Mouse (Mus musculus) hindbrain, embryonic 16.5 days (tissue): ENCODE data around the gene Hist2h2ab. TPM values are rescaled to one million over a fixed set of nuclear protein-coding genes. Genes with fewer than 3 reads are reported as not detected.
"Not testable (repeated sequence)": the region's sequence is repeated elsewhere in the genome, so short reads cannot be mapped to it uniquely, and the experiment has no call there.

Experiments
- ATAC-seq: fragments of 200-750 bp; cut with Nextera tagmentation; 2 replicates; pipeline ENCODE4 v1.8.0; 2017; ENCODE audit warnings: moderate TSS enrichment, moderate library complexity
- H3K27ac ChIP-seq: fragments of 300-500 bp; sonication (generic); 2 replicates; pipeline ENCODE4 v1.5.1; 2014; ENCODE audit warnings: low read depth, mild to moderate bottlenecking, control low read depth, low read length, moderate library complexity
- H3K27me3 ChIP-seq: fragments of 300-500 bp; sonication (generic); replicated peaks from 2 replicates; pipeline ENCODE4 v1.6.1; 2014; ENCODE audit warnings: low read length; ENCODE audit not compliant: control insufficient read depth, insufficient read depth
- H3K36me3 ChIP-seq: fragments of 300-500 bp; sonication (generic); 2 replicates; pipeline ENCODE4 v1.6.1; 2014; ENCODE audit warnings: mild to moderate bottlenecking, low read length, moderate library complexity, mixed read lengths; ENCODE audit not compliant: control insufficient read depth, insufficient read depth
- H3K4me1 ChIP-seq: fragments of 300-500 bp; sonication (generic); 2 replicates; pipeline ENCODE4 v1.6.1; 2014; ENCODE audit warnings: low read depth, low read length; ENCODE audit not compliant: control insufficient read depth, insufficient read depth
- H3K4me2 ChIP-seq: fragments of 300-500 bp; sonication (generic); 2 replicates; pipeline ENCODE4 v1.6.1; 2014; ENCODE audit warnings: mild to moderate bottlenecking, low read length, control low read depth, moderate library complexity
- H3K4me3 ChIP-seq: fragments of 300-500 bp; sonication (generic); 2 replicates; pipeline ENCODE4 v1.5.1; 2014; ENCODE audit warnings: mild to moderate bottlenecking, low read length, control low read depth, moderate library complexity
- H3K9ac ChIP-seq: fragments of 300-500 bp; sonication (generic); 2 replicates; pipeline ENCODE4 v1.6.1; 2014; ENCODE audit warnings: low read depth, mild to moderate bottlenecking, control low read depth, low read length, moderate library complexity
- H3K9me3 ChIP-seq: fragments of 300-500 bp; sonication (generic); 2 replicates; pipeline ENCODE4 v1.6.1; 2014; ENCODE audit warnings: mild to moderate bottlenecking, low read length, moderate library complexity; ENCODE audit not compliant: control insufficient read depth
- WGBS: fragments of 180-500 bp; shearing (Covaris S2); extraction: QIAGEN DNeasy Blood & Tissue Kit; methylation state at CpG from one replicate; pipeline ENCODE4 v1.1.7; 2014; 5-methylcytosine and 5-hydroxymethylcytosine counted together
- polyA plus RNA-seq: library from polyadenylated mRNA; unstranded; fragments of >200 nt; fragmentation: Nextera tagmentation; extraction: Ambion mirVana; gene quantifications from 2 replicates; pipeline ENCODE4 v1.2.1, GENCODE M21; 2015

Hist2h2ab gene
- polyA plus RNA-seq, 1 experiment from 2014 or later = not detected

DNA sequence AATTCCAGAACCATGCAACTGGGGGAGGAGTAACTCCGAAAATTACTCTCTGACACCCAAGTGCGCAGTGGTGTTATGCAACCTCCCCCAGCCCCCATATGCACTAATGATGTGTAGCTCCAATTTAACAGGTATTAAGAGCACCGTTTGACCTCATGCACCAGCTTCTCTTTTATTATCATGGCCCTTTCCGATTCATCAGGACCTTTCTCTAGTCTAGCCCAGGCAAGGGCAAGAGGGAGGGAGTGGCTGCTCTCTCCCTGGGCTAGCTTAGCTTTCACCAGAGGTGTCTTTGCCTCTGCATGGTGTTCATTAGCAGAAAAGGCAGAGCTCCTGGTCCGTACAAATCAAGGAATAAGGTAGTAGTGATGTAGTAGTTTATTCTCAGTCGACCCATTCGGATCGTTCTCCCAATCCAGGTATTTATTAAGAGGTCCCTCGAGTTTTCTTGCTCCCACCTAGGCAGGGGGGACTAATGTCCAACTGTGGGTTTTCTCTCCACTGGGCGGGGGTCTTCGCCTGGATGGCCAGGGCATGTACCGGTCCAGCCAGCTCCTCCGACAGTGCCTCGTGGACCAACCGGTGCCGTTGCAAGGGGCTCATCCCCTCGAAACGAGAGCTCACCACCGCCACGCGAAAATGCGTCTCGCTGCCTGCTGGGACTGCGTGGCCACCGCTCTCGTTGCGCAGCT lies 23.1 kb upstream of the Hist2h2ab start:
- Histone ChIP-seq H3K27ac (peak overlapping the region; percentile 96), H3K9ac (peak overlapping the region; percentile 88), H3K4me3 (peak overlapping the region; percentile 74), H3K9me3 (no peaks in the 10 kb centered on the region), H3K4me1 (peaks cover 11% of the 10 kb centered on the region), H3K27me3 (no peaks in the 10 kb centered on the region), H3K36me3 (peaks cover 20% of the 10 kb centered on the region), H3K4me2 (peak overlapping the region; percentile 95)
- 19% methylated on average over 27 of the region's 27 CpGs for WGBS
- ATAC-seq = peak; percentile 15

- peaks cover 16% of the 10 kb centered on the region for H3K36me3 ChIP-seq
- peak; percentile 95 for ATAC-seq
- H3K27ac ChIP-seq = peak overlapping the region; percentile 96
- peak overlapping the region; percentile 95 for H3K4me2 ChIP-seq
- WGBS = under 1% methylated on average over 50 of the region's 50 CpGs
- H3K9ac ChIP-seq = peak overlapping the region; percentile 88
- no peaks in the 10 kb centered on the region for H3K27me3 ChIP-seq
- H3K9me3 ChIP-seq = no peaks in the 10 kb centered on the region
- H3K4me1 ChIP-seq = peaks cover 11% of the 10 kb centered on the region
- H3K4me3 ChIP-seq = peak overlapping the region; percentile 74
Measured at GRCm38 (mm10) chr3:96197129-96197749, 22.4 kb upstream of the Hist2h2ab start.

DNA sequence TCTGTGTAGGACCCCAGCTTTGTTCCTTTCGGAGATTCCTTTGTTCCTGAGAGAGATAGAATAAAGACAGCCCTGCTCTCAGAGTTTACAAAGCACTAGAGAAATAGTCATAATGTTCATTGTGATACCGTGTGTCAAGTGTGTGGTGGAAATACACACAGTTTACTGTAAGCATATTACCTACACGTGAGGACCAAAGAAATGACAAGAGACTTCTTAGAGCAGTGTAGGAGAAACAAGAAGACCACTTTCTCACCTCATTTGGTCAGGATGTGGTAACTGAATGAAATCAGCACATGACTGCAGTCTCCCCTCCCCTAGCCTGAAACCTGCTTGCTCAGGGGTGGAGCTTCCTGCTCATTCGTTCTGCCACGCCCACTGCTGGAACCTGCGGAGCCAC lies 21.5 kb upstream of the Hist2h2ab start:
- WGBS = 3% methylated on average over 6 of the region's 6 CpGs
- H3K4me3 ChIP-seq = peak overlapping the region; percentile 74
- H3K4me1 ChIP-seq = peaks cover 11% of the 10 kb centered on the region
- H3K36me3 ChIP-seq = peaks cover 15% of the 10 kb centered on the region
- H3K27me3 ChIP-seq = no peaks in the 10 kb centered on the region
- peak; percentile 34 for ATAC-seq
- no peaks in the 10 kb centered on the region for H3K9me3 ChIP-seq
- H3K4me2 ChIP-seq = peak overlapping the region; percentile 95
- H3K9ac ChIP-seq = peak overlapping the region; percentile 51
- H3K27ac ChIP-seq = peak overlapping the region; percentile 19; the same call in 1 of the 2 replicates

DNA sequence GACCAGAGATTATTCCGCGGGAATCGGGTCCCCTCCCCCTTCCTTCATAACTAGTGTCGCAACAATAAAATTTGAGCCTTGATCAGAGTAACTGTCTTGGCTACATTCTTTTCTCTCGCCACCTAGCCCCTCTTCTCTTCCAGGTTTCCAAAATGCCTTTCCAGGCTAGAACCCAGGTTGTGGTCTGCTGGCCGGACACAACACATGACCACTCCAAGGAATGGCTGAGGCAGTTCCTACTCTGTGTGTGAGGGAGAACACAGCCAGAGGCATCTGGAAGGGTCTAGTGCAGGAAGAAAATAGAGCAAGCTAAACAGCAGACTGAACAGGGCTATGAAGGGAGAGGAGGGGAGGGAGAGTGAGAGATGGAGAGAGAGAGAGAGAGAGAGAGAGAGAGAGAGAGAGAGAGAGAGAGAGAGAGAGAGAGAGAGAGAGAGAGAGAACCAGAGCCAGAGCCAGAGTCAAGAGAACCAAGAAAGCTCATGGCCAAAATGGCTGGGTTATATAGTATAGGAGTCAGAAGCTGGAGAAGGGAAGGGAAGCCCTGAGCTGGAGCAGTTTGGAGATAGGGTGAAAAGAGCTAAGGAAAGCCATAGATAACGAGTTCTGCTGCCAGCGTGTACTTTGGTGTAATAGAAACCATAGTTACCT lies 20.9 kb upstream of the Hist2h2ab start:
- Histone ChIP-seq H3K27ac (0 out of 2 replicates have a peak overlapping the region, but pooled peaks have one; percentile 48), H3K4me1 (peaks cover 11% of the 10 kb centered on the region), H3K4me2 (peak overlapping the region; percentile 95)
- WGBS = 36% methylated on average over 7 of the region's 8 CpGs
- not testable (repeated sequence) for H3K27me3 ChIP-seq, H3K4me3 ChIP-seq, ATAC-seq, H3K9me3 ChIP-seq, H3K9ac ChIP-seq, H3K36me3 ChIP-seq

GRCm38 (mm10) chr3:96199731-96200130 lies 19.9 kb upstream of the Hist2h2ab start:
- H3K4me2 ChIP-seq = no peak overlapping the region
- WGBS = 79% methylated on average over 2 of the region's 2 CpGs
- H3K27ac ChIP-seq = no peak overlapping the region
- peaks cover 11% of the 10 kb centered on the region for H3K4me1 ChIP-seq
- no peak overlapping the region for H3K4me3 ChIP-seq
- H3K27me3 ChIP-seq = no peaks in the 10 kb centered on the region
- H3K9ac ChIP-seq = no peak overlapping the region
- H3K36me3 ChIP-seq = peaks cover under 1% of the 10 kb centered on the region; the same call in 1 of the 2 replicates
- ATAC-seq = no peak
- H3K9me3 ChIP-seq = no peaks in the 10 kb centered on the region

GRCm38 (mm10) chr3:96207819-96208218 lies 11.8 kb upstream of the Hist2h2ab start:
- 88% methylated on average over 3 of the region's 3 CpGs for WGBS
- H3K36me3 ChIP-seq = no peaks in the 10 kb centered on the region
- H3K27ac ChIP-seq = no peak overlapping the region
- H3K4me2 ChIP-seq = no peak overlapping the region
- no peak for ATAC-seq
- H3K4me3 ChIP-seq = no peak overlapping the region
- H3K4me1 ChIP-seq = no peaks in the 10 kb centered on the region
- no peaks in the 10 kb centered on the region for H3K9me3 ChIP-seq
- no peak overlapping the region for H3K9ac ChIP-seq
- H3K27me3 ChIP-seq = no peaks in the 10 kb centered on the region; the same call in 1 of the 2 replicates

- no peaks in the 10 kb centered on the region for H3K36me3 ChIP-seq
- 22% methylated on average over 15 of the region's 15 CpGs for WGBS
- no peak overlapping the region for H3K4me3 ChIP-seq
- ATAC-seq = no peak
- H3K9ac ChIP-seq = no peak overlapping the region
- H3K27me3 ChIP-seq = no peaks in the 10 kb centered on the region; the same call in 1 of the 2 replicates
- H3K27ac ChIP-seq = no peak overlapping the region
- no peaks in the 10 kb centered on the region for H3K4me1 ChIP-seq
- no peak overlapping the region for H3K4me2 ChIP-seq
- no peaks in the 10 kb centered on the region for H3K9me3 ChIP-seq
Measured at GRCm38 (mm10) chr3:96209242-96209641, 10.4 kb upstream of the Hist2h2ab start.

- WGBS = 0% methylated on average over 12 of the region's 12 CpGs
- Histone ChIP-seq H3K9ac (peak overlapping the region; percentile 72), H3K27ac (peak overlapping the region; percentile 82), H3K4me2 (peak overlapping the region; percentile 77), H3K27me3 (no peaks in the 10 kb centered on the region), H3K4me1 (peaks cover 21% of the 10 kb centered on the region), H3K4me3 (peak overlapping the region; percentile 60), H3K9me3 (no peaks in the 10 kb centered on the region), H3K36me3 (no peaks in the 10 kb centered on the region)
- ATAC-seq = peak; percentile 22
Measured at GRCm38 (mm10) chr3:96219191-96219641, 449 bp upstream of the Hist2h2ab start.
